Mouse (Mus musculus) ovary, adult 2 months (tissue): ENCODE results near the gene Usp46. TPM values are rescaled to one million over a fixed set of nuclear protein-coding genes. Genes with fewer than 3 reads are reported as not detected.

Source experiments
- polyA plus RNA-seq: library from polyadenylated mRNA; depleted of rRNA; stranded (reverse); fragments of >200 nt; gene quantifications from 2 replicates; pipeline ENCODE4 v1.2.3, GENCODE M21; 2012; rRNA removed

The Usp46 gene
- 4.2 and 4.8 TPM in 2 replicates for polyA plus RNA-seq

DNA sequence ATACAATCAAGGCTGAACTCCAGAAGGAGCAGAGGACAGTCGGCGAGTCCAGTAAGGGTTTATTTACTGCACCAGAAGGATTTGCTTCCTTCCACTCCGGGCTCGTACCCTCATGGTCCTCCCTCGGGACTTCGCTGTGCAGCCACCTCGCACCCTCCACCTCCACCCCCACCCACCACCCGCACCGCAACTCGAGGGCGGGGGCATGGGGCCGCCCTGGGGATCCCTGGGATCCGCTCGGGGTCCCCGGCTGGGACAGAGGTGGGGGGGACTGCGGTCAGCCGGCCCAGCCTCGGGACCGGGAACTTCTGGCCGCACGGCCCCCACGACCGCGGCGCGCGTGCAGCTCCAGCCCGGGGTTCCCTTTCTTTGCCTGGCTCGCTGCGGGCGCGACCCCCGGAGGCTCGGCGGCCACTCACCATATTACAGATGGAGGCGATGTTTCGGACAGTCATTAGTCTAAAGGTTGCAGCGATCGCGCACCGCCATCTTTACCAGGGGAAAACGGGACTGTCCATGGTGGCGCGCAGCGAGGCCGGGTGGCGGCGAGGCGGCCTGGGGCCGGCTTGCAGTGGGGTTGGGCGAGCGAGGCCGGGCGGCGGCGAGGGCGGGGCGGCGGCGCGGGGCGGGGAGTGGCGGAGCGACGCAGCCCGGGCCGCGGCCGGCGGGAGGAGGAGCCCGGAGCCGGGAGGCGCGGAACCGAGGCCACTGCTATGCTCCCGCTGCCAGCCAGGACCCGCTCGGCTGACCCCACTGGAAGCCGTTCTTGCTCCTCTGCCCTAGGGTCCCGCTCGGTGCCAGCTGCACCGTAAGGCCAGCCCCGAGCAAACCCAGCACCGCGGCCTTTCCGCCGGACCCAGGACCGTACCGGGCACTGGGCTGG, at the start of gene Usp46:
Gene Usp46 (minus strand): TSS at position 601 of the 883 bp plus-strand sequence.

Other genes starting within 250 kb of the Usp46 start
- 54.8 and 65.0 TPM in 2 replicates for gene Rasl11b, start 126.9 kb upstream of the Usp46 start, polyA plus RNA-seq